Mouse (Mus musculus): ENCODE data around the gene Mmp7.

GRCm38 (mm10) chr9:7682081-7682618 is 9.7 kb upstream of the Mmp7 start:
- TF ChIP-seq CTCF (IDR thresholded peaks at IDR 0.05; ENCODE audit: low read depth) (no peak), EP300 (optimal IDR thresholded peaks at IDR 0.05) (no peak)
